Mouse (Mus musculus) MEL (cell line): Measurements from ENCODE around the gene C9.

ENCODE experiments used
- CTCF ChIP-seq, 3 experiments: IDR thresholded peaks in 2 of 3; conservative IDR thresholded peaks in 1 of 3; 2 replicates each; pipeline ENCODE4 v1.5.1; 2011 to 2012; ENCODE audit warnings: low read length in 3 of 3, low read depth in 2 of 3, mild to moderate bottlenecking in 2 of 3, improper control_type of control experiment in 1 of 3, inconsistent platforms in 1 of 3, mixed read lengths in 1 of 3, moderate library complexity in 1 of 3; ENCODE audit not compliant: control insufficient read depth in 1 of 3, insufficient read depth in 1 of 3, poor library complexity in 1 of 3, severe bottlenecking in 1 of 3
- E2F4 ChIP-seq: IDR thresholded peaks from 2 replicates; pipeline ENCODE4 v1.6.1; 2011; ENCODE audit warnings: low read depth, low read length, improper control_type of control experiment, borderline replicate concordance
- EP300 ChIP-seq, 2 experiments: IDR thresholded peaks; 2 replicates each; pipeline ENCODE4 v1.6.1; 2011; ENCODE audit warnings: improper control_type of control experiment in 2 of 2, low read length in 2 of 2, low read depth in 1 of 2, mild to moderate bottlenecking in 1 of 2
- HCFC1 ChIP-seq: IDR thresholded peaks from 2 replicates; pipeline ENCODE4 v1.6.1; 2012; ENCODE audit warnings: low read depth, mild to moderate bottlenecking, inconsistent platforms, low read length, improper control_type of control experiment, moderate library complexity
- NELFE ChIP-seq: IDR thresholded peaks from 2 replicates; pipeline ENCODE4 v1.6.1; 2011; ENCODE audit warnings: low read depth, low read length, improper control_type of control experiment
- POLR2A ChIP-seq, 2 experiments: IDR thresholded peaks; 2 replicates each; pipeline ENCODE4 v1.6.1; 2011 to 2012; ENCODE audit warnings: low read length in 2 of 2, mild to moderate bottlenecking in 2 of 2, control low read depth in 1 of 2, improper control_type of control experiment in 1 of 2, low read depth in 1 of 2, moderate library complexity in 1 of 2; ENCODE audit not compliant: control insufficient read depth in 1 of 2, insufficient read depth in 1 of 2, poor library complexity in 1 of 2
- POLR2AphosphoS5 ChIP-seq: IDR thresholded peaks from 2 replicates; pipeline ENCODE4 v1.6.1; 2012; ENCODE audit warnings: low read depth, borderline replicate concordance, mild to moderate bottlenecking, inconsistent platforms, low read length, moderate library complexity, mixed read lengths
- RAD21 ChIP-seq: IDR thresholded peaks from 2 replicates; pipeline ENCODE4 v1.6.1; 2011; ENCODE audit warnings: mild to moderate bottlenecking, low read depth, low read length, improper control_type of control experiment
- RCOR1 ChIP-seq: IDR thresholded peaks from 2 replicates; pipeline ENCODE4 v1.6.1; 2012; ENCODE audit warnings: low read depth, mild to moderate bottlenecking, inconsistent platforms, low read length, improper control_type of control experiment
- USF1 ChIP-seq: IDR thresholded peaks from 2 replicates; pipeline ENCODE4 v1.6.1; 2014; ENCODE audit warnings: low read depth, mild to moderate bottlenecking, inconsistent platforms, low read length, improper control_type of control experiment, moderate library complexity
- ZMIZ1 ChIP-seq: IDR thresholded peaks from 2 replicates; pipeline ENCODE4 v1.6.1; 2012; ENCODE audit warnings: low read depth, mild to moderate bottlenecking, inconsistent platforms, low read length, improper control_type of control experiment, moderate library complexity

- TF ChIP-seq POLR2A (IDR thresholded peaks at IDR 0.05; ENCODE audit: control insufficient read depth in 1 of 2, insufficient read depth in 1 of 2, low read depth in 1 of 2, low read length in 2 of 2, poor library complexity in 1 of 2), result no peak
- no peak for TF ChIP-seq USF1
- no peak for TF ChIP-seq HCFC1
- TF ChIP-seq E2F4, result no peak
- no peak for TF ChIP-seq CTCF (IDR thresholded peaks at IDR 0.05 in 2 of 3, conservative IDR thresholded peaks at IDR 0.05 in 1 of 3; ENCODE audit: control insufficient read depth in 1 of 3, insufficient read depth in 1 of 3, low read depth in 2 of 3, low read length in 3 of 3, poor library complexity in 1 of 3, severe bottlenecking in 1 of 3)
- no peak for TF ChIP-seq NELFE
- no peak for TF ChIP-seq POLR2AphosphoS5
- no peak for TF ChIP-seq ZMIZ1
- no peak for TF ChIP-seq RAD21
- no peak for TF ChIP-seq EP300 (IDR thresholded peaks at IDR 0.05; ENCODE audit: low read depth in 1 of 2, low read length in 2 of 2)
- TF ChIP-seq RCOR1, result no peak
These were observed 12.7 kb upstream of the C9 start for GRCm38 (mm10) chr15:6432411-6432810.
